ENCODE assay signal across 16 mouse cellular contexts in the genomic region with DNA sequence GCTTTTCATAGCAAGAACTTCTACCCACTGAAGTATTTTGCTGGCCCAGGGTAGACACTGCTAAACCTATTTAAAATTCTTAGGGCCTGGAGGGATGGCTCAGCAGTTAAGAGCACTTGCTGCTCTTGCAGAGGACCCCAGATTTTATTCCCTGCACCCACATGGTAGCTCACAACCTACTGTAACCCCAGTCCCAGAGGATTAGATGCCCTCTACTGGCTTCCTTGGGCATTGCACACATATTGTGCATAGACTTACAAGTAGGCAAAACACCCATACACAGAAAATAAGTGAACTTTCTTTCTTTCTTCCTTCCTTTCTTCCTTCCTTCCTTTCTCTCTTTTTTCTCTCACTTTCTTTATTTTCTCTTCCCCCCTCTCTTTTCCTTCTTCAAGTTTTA. TPM values are rescaled to one million over a fixed set of nuclear protein-coding genes. Genes with fewer than 3 reads are reported as not detected.
DNase-seq lines count a peak whose midpoint lies in the region; ATAC-seq and TF ChIP-seq lines count a peak whose summit lies in the region.
"Had no signal": no experiment of that assay in that cellular context is flagged by ENCODE, and none has a peak within 500 bp of the region (broad histone marks: within the 10 kb centered on the region; RNA-seq: fewer than 3 reads in every experiment).

No protein-coding gene starts in this region.

- H3K4me2 ChIP-seq in kidney, postnatal 0 days (ENCODE audit: low read length): no peak overlapping the region
- no peak overlapping the region for H3K4me2 ChIP-seq in stomach, postnatal 0 days (replicated peaks; ENCODE audit: low read depth)
- H3K4me2 ChIP-seq: heart, embryonic 15.5 days; neural tube, embryonic 13.5 days had no signal

- H3K4me1 ChIP-seq in kidney, postnatal 0 days (replicated peaks; ENCODE audit: insufficient read depth, low read length): no peaks in the 10 kb centered on the region
- H3K4me1 ChIP-seq in embryonic facial prominence, embryonic 10.5 days: peaks cover 17% of the 10 kb centered on the region
- no peaks in the 10 kb centered on the region for H3K4me1 ChIP-seq in stomach, postnatal 0 days (replicated peaks; ENCODE audit: control insufficient read depth, insufficient read depth)
- H3K4me1 ChIP-seq: heart, embryonic 15.5 days; neural tube, embryonic 13.5 days had no signal

- H3K9me3 ChIP-seq in kidney, postnatal 0 days (replicated peaks; ENCODE audit: low read length): no peaks in the 10 kb centered on the region
- no peaks in the 10 kb centered on the region for H3K9me3 ChIP-seq in embryonic facial prominence, embryonic 10.5 days
- no peaks in the 10 kb centered on the region for H3K9me3 ChIP-seq in stomach, postnatal 0 days (ENCODE audit: control insufficient read depth, low read length)
- H3K9me3 ChIP-seq: forebrain, embryonic 10.5 days; heart, embryonic 15.5 days; midbrain, embryonic 10.5 days; neural tube, embryonic 13.5 days had no signal

- no peak for DNase-seq in kidney, postnatal 0 days (ENCODE audit: low spot score)
- no peak for DNase-seq in kidney, adult 9 months
- peak; percentile 35 for DNase-seq in retina, postnatal 1 day
- DNase-seq in retina, embryonic 14.5 days (ENCODE audit: low spot score): no peak
- DNase-seq in embryonic facial prominence, embryonic 10.5 days (ENCODE audit: low spot score): no peak
- DNase-seq in stomach, postnatal 0 days (ENCODE audit: low spot score): no peak
- no peak for DNase-seq in right cerebral cortex, postnatal 14 days
- DNase-seq in urinary bladder, postnatal 14 days (ENCODE audit: low spot score): no peak
- DNase-seq: gastrocnemius, postnatal 10 days; layer of hippocampus, adult 9-11 months; right cerebral cortex, postnatal 25 days had no signal

- no peaks in the 10 kb centered on the region; the same call in 1 of the 2 replicates for H3K36me3 ChIP-seq in kidney, postnatal 0 days (ENCODE audit: insufficient read depth, low read length)
- no peaks in the 10 kb centered on the region for H3K36me3 ChIP-seq in embryonic facial prominence, embryonic 10.5 days (replicated peaks)
- 0 out of 2 replicates have a peak, but pooled peaks cover 1% of the 10 kb centered on the region for H3K36me3 ChIP-seq in stomach, postnatal 0 days (ENCODE audit: control insufficient read depth, insufficient read depth, low read length)
- H3K36me3 ChIP-seq: midbrain, embryonic 10.5 days; neural tube, embryonic 13.5 days had no signal

- no peak for ATAC-seq in kidney, postnatal 0 days (replicated peaks; ENCODE audit: low FRiP score, low read depth)
- no peak for ATAC-seq in stomach, postnatal 0 days (ENCODE audit: low FRiP score, low TSS enrichment)
- ATAC-seq: inflammation-experienced regulatory T-cells, adult 6 months had no signal

- no peaks in the 10 kb centered on the region for H3K27me3 ChIP-seq in kidney, postnatal 0 days (ENCODE audit: insufficient read depth, low read length)
- peaks cover 5% of the 10 kb centered on the region for H3K27me3 ChIP-seq in embryonic facial prominence, embryonic 10.5 days (replicated peaks; ENCODE audit: low read depth, poor library complexity, severe bottlenecking)
- no peaks in the 10 kb centered on the region for H3K27me3 ChIP-seq in stomach, postnatal 0 days (ENCODE audit: control insufficient read depth, insufficient read depth, low read length)
- H3K27me3 ChIP-seq: heart, embryonic 15.5 days; neural tube, embryonic 13.5 days had no signal

- peak; percentile 41; the same call in 1 of the 2 replicates for TF ChIP-seq CTCF in kidney, postnatal 0 days (IDR thresholded peaks at IDR 0.05; ENCODE audit: low read depth)
- peak; percentile 60 for TF ChIP-seq CTCF in stomach, postnatal 0 days (IDR thresholded peaks at IDR 0.05; ENCODE audit: low read depth)

- H3K9ac ChIP-seq in kidney, postnatal 0 days (ENCODE audit: low read depth, low read length): no peak overlapping the region
- no peak overlapping the region for H3K9ac ChIP-seq in stomach, postnatal 0 days (ENCODE audit: low read length)
- H3K9ac ChIP-seq: heart, embryonic 15.5 days; neural tube, embryonic 13.5 days had no signal

- H3K27ac ChIP-seq in kidney, postnatal 0 days: no peak overlapping the region
- peak overlapping the region; percentile 68 for H3K27ac ChIP-seq in embryonic facial prominence, embryonic 10.5 days (replicated peaks)
- H3K27ac ChIP-seq in stomach, postnatal 0 days (replicated peaks): no peak overlapping the region
- H3K27ac ChIP-seq: forebrain, embryonic 10.5 days; midbrain, embryonic 10.5 days; neural tube, embryonic 13.5 days had no signal

- no peak for TF ChIP-seq EP300 in stomach, postnatal 0 days (optimal IDR thresholded peaks at IDR 0.05)

- H3K4me3 ChIP-seq in kidney, postnatal 0 days (replicated peaks; ENCODE audit: low read depth, low read length): no peak overlapping the region
- no peak overlapping the region for H3K4me3 ChIP-seq in embryonic facial prominence, embryonic 10.5 days
- no peak overlapping the region for H3K4me3 ChIP-seq in stomach, postnatal 0 days (ENCODE audit: low read depth, low read length)
- H3K4me3 ChIP-seq: forebrain, embryonic 10.5 days; heart, embryonic 15.5 days; midbrain, embryonic 10.5 days; neural tube, embryonic 13.5 days had no signal

RNA-seq across cellular contexts. Expression of a gene that starts 9.2 kb away (rescaled TPM):
- 40.8 and 41.7 TPM in 2 replicates for polyA plus RNA-seq in kidney, postnatal 0 days (2015; fragmentation: Nextera tagmentation; extraction: Ambion mirVana)
- polyA plus RNA-seq in embryonic facial prominence, embryonic 10.5 days (2016; fragmentation: Nextera tagmentation; extraction: Ambion mirVana): 4.5 and 4.7 TPM in 2 replicates
- polyA plus RNA-seq in stomach, postnatal 0 days (2015; fragmentation: Nextera tagmentation; extraction: Ambion mirVana): 33.8 and 34.6 TPM in 2 replicates

RNA-seq across cellular contexts. Expression of a gene that starts 13.1 kb away (rescaled TPM):
- polyA plus RNA-seq in kidney, postnatal 0 days (2015; fragmentation: Nextera tagmentation; extraction: Ambion mirVana): 3.1 and 3.3 TPM in 2 replicates
- polyA plus RNA-seq in embryonic facial prominence, embryonic 10.5 days (2016; fragmentation: Nextera tagmentation; extraction: Ambion mirVana): 1.9 and 2.3 TPM in 2 replicates
- polyA plus RNA-seq in stomach, postnatal 0 days (2015; fragmentation: Nextera tagmentation; extraction: Ambion mirVana): 3.3 and 4.1 TPM in 2 replicates

RNA-seq across cellular contexts. Expression of a gene that starts 20.8 kb away (rescaled TPM):
- polyA plus RNA-seq in kidney, postnatal 0 days (2015; fragmentation: Nextera tagmentation; extraction: Ambion mirVana): 81.1 and 89.8 TPM in 2 replicates
- polyA plus RNA-seq in embryonic facial prominence, embryonic 10.5 days (2016; fragmentation: Nextera tagmentation; extraction: Ambion mirVana): 108 and 117 TPM in 2 replicates
- 49.5 and 50.2 TPM in 2 replicates for polyA plus RNA-seq in stomach, postnatal 0 days (2015; fragmentation: Nextera tagmentation; extraction: Ambion mirVana)

RNA-seq across cellular contexts. Expression of a gene that starts 31.0 kb away (rescaled TPM):
- polyA plus RNA-seq in kidney, postnatal 0 days (2015; fragmentation: Nextera tagmentation; extraction: Ambion mirVana): 121 and 125 TPM in 2 replicates
- polyA plus RNA-seq in embryonic facial prominence, embryonic 10.5 days (2016; fragmentation: Nextera tagmentation; extraction: Ambion mirVana): 74.2 and 76.8 TPM in 2 replicates
- polyA plus RNA-seq in stomach, postnatal 0 days (2015; fragmentation: Nextera tagmentation; extraction: Ambion mirVana): 71.0 and 89.6 TPM in 2 replicates

RNA-seq across cellular contexts. Expression of a gene that starts 40.1 kb away (rescaled TPM):
- 0.54 and 0.75 TPM in 2 replicates for polyA plus RNA-seq in kidney, postnatal 0 days (2015; fragmentation: Nextera tagmentation; extraction: Ambion mirVana)
- 2.9 TPM in 2 replicates for polyA plus RNA-seq in embryonic facial prominence, embryonic 10.5 days (2016; fragmentation: Nextera tagmentation; extraction: Ambion mirVana)
- polyA plus RNA-seq in stomach, postnatal 0 days (2015; fragmentation: Nextera tagmentation; extraction: Ambion mirVana): 2.3 and 2.8 TPM in 2 replicates
